Comparison of ENCODE assay signal across 9 mouse cellular contexts in genomic region chr10:69656321-69656720, GRCm38 (mm10).
DNase-seq lines count a peak whose midpoint lies in the region; ATAC-seq lines count a peak whose summit lies in the region.
"Had no signal": no experiment of that assay in that cellular context is flagged by ENCODE, and none has a peak within 500 bp of the region (broad histone marks: within the 10 kb centered on the region; RNA-seq: fewer than 3 reads in every experiment).

No protein-coding gene starts in this region.

- peak; percentile 69 for DNase-seq in right cerebral cortex, adult 18-20 months
- no peak for DNase-seq in right cerebral cortex, postnatal 36 days (ENCODE audit: low spot score in 2 of 2)
- peak; percentile 53 for DNase-seq in adrenal gland, adult 2 months
- peak; percentile 35 to 51 for DNase-seq in heart, postnatal 36 days
- DNase-seq in limb, embryonic 11.5 days (ENCODE audit: low spot score): peak; percentile 55
- DNase-seq in retina, postnatal 7 days (ENCODE audit: low read depth, low spot score): peak; percentile 50

- no peak overlapping the region for H3K4me2 ChIP-seq in limb, embryonic 11.5 days (ENCODE audit: low read depth, severe bottlenecking)
- H3K4me2 ChIP-seq: heart, embryonic 13.5 days; neural tube, embryonic 12.5 days had no signal

- H3K27ac ChIP-seq in limb, embryonic 11.5 days (replicated peaks; ENCODE audit: low read depth, low read length): no peak overlapping the region
- H3K27ac ChIP-seq: heart, embryonic 13.5 days; neural tube, embryonic 12.5 days had no signal

- no peaks in the 10 kb centered on the region for H3K9me3 ChIP-seq in limb, embryonic 11.5 days (ENCODE audit: control insufficient read depth, low read length)
- H3K9me3 ChIP-seq: heart, embryonic 13.5 days; neural tube, embryonic 12.5 days had no signal

- no peaks in the 10 kb centered on the region for H3K27me3 ChIP-seq in limb, embryonic 11.5 days (ENCODE audit: control insufficient read depth, insufficient read depth, low read length)
- H3K27me3 ChIP-seq: heart, embryonic 13.5 days; neural tube, embryonic 12.5 days had no signal

- no peaks in the 10 kb centered on the region for H3K36me3 ChIP-seq in limb, embryonic 11.5 days (ENCODE audit: control insufficient read depth, insufficient read depth, low read length)
- H3K36me3 ChIP-seq: heart, embryonic 13.5 days; neural tube, embryonic 12.5 days had no signal

- 27% methylated on average over 3 of the region's 3 CpGs for WGBS in limb, embryonic 11.5 days

- intact Hi-C loops in heart, postnatal 36 days (cut with DNase I): loop anchor here (5.0 kb wide), 1 partner anchor 641 kb away; no protein-coding TSS in a partner anchor

- no peak overlapping the region for H3K9ac ChIP-seq in limb, embryonic 11.5 days (ENCODE audit: low read length)
- H3K9ac ChIP-seq: heart, embryonic 13.5 days; neural tube, embryonic 12.5 days had no signal

- H3K4me3 ChIP-seq in limb, embryonic 11.5 days (ENCODE audit: low read depth, low read length): no peak overlapping the region
- H3K4me3 ChIP-seq: heart, embryonic 13.5 days; neural tube, embryonic 12.5 days had no signal

- peak; percentile 89 for ATAC-seq in common myeloid progenitor, adult 5-6 weeks (replicated peaks; ENCODE audit: low read depth, poor library complexity, severe bottlenecking)
- no peak for ATAC-seq in limb, embryonic 11.5 days (ENCODE audit: insufficient number of reproducible peaks, low FRiP score, low TSS enrichment, low read depth)

- no peaks in the 10 kb centered on the region for H3K4me1 ChIP-seq in limb, embryonic 11.5 days (ENCODE audit: control insufficient read depth, insufficient read depth, low read length)

Comparison
In these comparisons a context has a peak if more than half of its experiments do, and no peak if none do; other contexts are left out.
1. DNase-seq: peak in right cerebral cortex, adult 18-20 months (single experiment), adrenal gland, adult 2 months (single experiment), heart, postnatal 36 days (2 of 2), limb, embryonic 11.5 days (single experiment) and retina, postnatal 7 days (single experiment); none in right cerebral cortex, postnatal 36 days (0 of 2).